ENCODE assay signal across 20 mouse cellular contexts in the genomic region with DNA sequence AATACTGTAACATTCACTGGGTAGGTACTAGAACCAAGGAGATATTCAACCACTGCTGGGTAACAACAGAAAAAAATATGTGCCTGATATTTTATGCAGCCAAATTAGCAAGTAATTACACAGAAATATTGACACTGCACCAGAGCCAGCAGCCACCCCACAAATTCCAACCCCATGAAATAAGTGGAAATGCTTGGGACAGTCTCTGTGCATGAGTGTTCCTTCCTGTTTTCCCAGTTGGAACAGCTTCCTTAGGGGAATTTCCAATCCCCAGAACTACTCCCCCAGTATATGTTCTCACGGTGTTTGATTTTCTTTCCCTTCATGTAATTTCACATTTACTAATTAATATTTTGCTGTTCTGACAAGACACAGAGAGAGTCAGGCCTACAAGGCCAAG. TPM values are rescaled to one million over a fixed set of nuclear protein-coding genes. Genes with fewer than 3 reads are reported as not detected.
DNase-seq lines count a peak whose midpoint lies in the region; ATAC-seq and TF ChIP-seq lines count a peak whose summit lies in the region.
"Had no signal": no experiment of that assay in that cellular context is flagged by ENCODE, and none has a peak within 500 bp of the region (broad histone marks: within the 10 kb centered on the region; RNA-seq: fewer than 3 reads in every experiment).

No protein-coding gene starts in this region.

- H3K4me3 ChIP-seq in kidney, embryonic 16.5 days (ENCODE audit: low read length), result no peak overlapping the region
- H3K4me3 ChIP-seq in heart, postnatal 0 days (ENCODE audit: low read depth, low read length), result no peak overlapping the region
- H3K4me3 ChIP-seq: embryonic facial prominence, embryonic 15.5 days; forebrain, embryonic 13.5 days; hindbrain, embryonic 10.5 days; layer of hippocampus, adult 2 months; limb, embryonic 13.5 days; stomach, embryonic 15.5 days had no signal

- no peaks in the 10 kb centered on the region for H3K9me3 ChIP-seq in kidney, embryonic 16.5 days (ENCODE audit: low read length)
- H3K9me3 ChIP-seq in heart, postnatal 0 days (replicated peaks; ENCODE audit: control insufficient read depth, low read length), result no peaks in the 10 kb centered on the region
- H3K9me3 ChIP-seq: embryonic facial prominence, embryonic 15.5 days; forebrain, embryonic 13.5 days; hindbrain, embryonic 10.5 days; limb, embryonic 13.5 days; stomach, embryonic 15.5 days had no signal

- H3K4me1 ChIP-seq in kidney, embryonic 16.5 days (ENCODE audit: insufficient read depth, low read length), result no peaks in the 10 kb centered on the region
- no peaks in the 10 kb centered on the region for H3K4me1 ChIP-seq in heart, postnatal 0 days (ENCODE audit: control insufficient read depth, insufficient read depth)
- H3K4me1 ChIP-seq: embryonic facial prominence, embryonic 15.5 days; forebrain, embryonic 13.5 days; hindbrain, embryonic 10.5 days; limb, embryonic 13.5 days; stomach, embryonic 15.5 days had no signal

- CTCF ChIA-PET in Patski (lab: Charles Lee), result no interaction called here

- H3K36me3 ChIP-seq in kidney, embryonic 16.5 days (ENCODE audit: insufficient read depth, low read length), result no peaks in the 10 kb centered on the region
- no peaks in the 10 kb centered on the region for H3K36me3 ChIP-seq in heart, postnatal 0 days (replicated peaks; ENCODE audit: control insufficient read depth, insufficient read depth, low read length)
- H3K36me3 ChIP-seq: embryonic facial prominence, embryonic 15.5 days; hindbrain, embryonic 10.5 days; limb, embryonic 13.5 days; stomach, embryonic 15.5 days had no signal

- no peaks in the 10 kb centered on the region for H3K27me3 ChIP-seq in kidney, embryonic 16.5 days (ENCODE audit: insufficient read depth, low read length)
- H3K27me3 ChIP-seq in Patski, result no peaks in the 10 kb centered on the region
- no peaks in the 10 kb centered on the region for H3K27me3 ChIP-seq in heart, postnatal 0 days (ENCODE audit: control insufficient read depth, insufficient read depth, low read length)
- H3K27me3 ChIP-seq: embryonic facial prominence, embryonic 15.5 days; forebrain, embryonic 13.5 days; limb, embryonic 13.5 days; stomach, embryonic 15.5 days had no signal

- 0 out of 2 replicates have a peak overlapping the region, but pooled peaks have one; percentile 27 for H3K27ac ChIP-seq in kidney, embryonic 16.5 days (ENCODE audit: low read length)
- peak overlapping the region; percentile 77 for H3K27ac ChIP-seq in heart, postnatal 0 days (ENCODE audit: low read depth)
- H3K27ac ChIP-seq: embryonic facial prominence, embryonic 15.5 days; forebrain, embryonic 13.5 days; hindbrain, embryonic 10.5 days; layer of hippocampus, adult 2 months; limb, embryonic 13.5 days; stomach, embryonic 15.5 days had no signal

- 39% methylated on average over 1 of the region's 1 CpGs for WGBS in kidney, embryonic 16.5 days
- 52% methylated on average over 1 of the region's 1 CpGs for WGBS in heart, postnatal 0 days

- TF ChIP-seq CTCF in Patski (IDR thresholded peaks at IDR 0.05), result no peak
- no peak for TF ChIP-seq CTCF in heart, postnatal 0 days (IDR thresholded peaks at IDR 0.05; ENCODE audit: low read depth)

- no peak overlapping the region for H3K9ac ChIP-seq in kidney, embryonic 16.5 days (replicated peaks; ENCODE audit: low read length)
- no peak overlapping the region for H3K9ac ChIP-seq in heart, postnatal 0 days (replicated peaks; ENCODE audit: low read depth, low read length)
- H3K9ac ChIP-seq: embryonic facial prominence, embryonic 15.5 days; forebrain, embryonic 13.5 days; limb, embryonic 13.5 days; stomach, embryonic 15.5 days had no signal

- in situ Hi-C loops in Patski (cut with MboI; ENCODE audit: low pct_unique_long_range_greater_than_20kb), result no loop called here

- TF ChIP-seq EP300 in heart, postnatal 0 days (IDR thresholded peaks at IDR 0.05; ENCODE audit: low read depth), result no peak

- ATAC-seq in kidney, embryonic 16.5 days (ENCODE audit: low FRiP score, low TSS enrichment), result no peak
- peak; percentile 60 for ATAC-seq in Patski
- ATAC-seq in heart, postnatal 0 days (ENCODE audit: insufficient read depth, low read depth), result peak; percentile 53; the same call in 1 of the 2 replicates
- no peak for ATAC-seq in inflammation-experienced regulatory T-cells, adult 6 months
- ATAC-seq: CD4-positive, CD25-positive, alpha-beta regulatory T cell, adult 4 months; forebrain, embryonic 13.5 days had no signal

- no peak for DNase-seq in kidney, postnatal 25 days
- DNase-seq in Muller cell, postnatal 12 days (ENCODE audit: inconsistent ontology term), result peak; percentile 71
- no peak for DNase-seq in Patski (ENCODE audit: low read depth, low spot score)
- DNase-seq in heart, postnatal 0 days (ENCODE audit: low spot score), result peak; percentile 15
- DNase-seq in left cerebral cortex, adult 11 months (ENCODE audit: low spot score), result no peak
- DNase-seq: adrenal gland, postnatal 10 days; cerebellum, adult 8-10 months; retina, postnatal 1 day; spleen, adult 18-20 months; thymus, postnatal 14 days had no signal

- POLR2A ChIA-PET in Patski (lab: Charles Lee), result no interaction called here

- H3K4me2 ChIP-seq in kidney, embryonic 16.5 days (replicated peaks; ENCODE audit: low read depth, low read length), result no peak overlapping the region
- H3K4me2 ChIP-seq in heart, postnatal 0 days (ENCODE audit: low read depth, low read length), result no peak overlapping the region
- H3K4me2 ChIP-seq: embryonic facial prominence, embryonic 15.5 days; forebrain, embryonic 13.5 days; limb, embryonic 13.5 days; stomach, embryonic 15.5 days had no signal

RNA-seq across cellular contexts. Expression of a gene that starts 43.8 kb away (rescaled TPM):
- 3.8 and 5.6 TPM in 2 replicates for polyA plus RNA-seq in kidney, embryonic 16.5 days (2015; fragmentation: Nextera tagmentation; extraction: Ambion mirVana)
- polyA plus RNA-seq in Patski (2021), result 0.46 TPM
- total RNA-seq in heart, postnatal 0 days (2014; rRNA removed; ENCODE audit: low replicate concordance), result 0.89 and 9.1 TPM in 2 replicates
- polyA plus RNA-seq in heart, postnatal 0 days (2015; fragmentation: Nextera tagmentation; extraction: Ambion mirVana), result 0.47 and 0.70 TPM in 2 replicates
- polyA plus RNA-seq in inflammation-experienced regulatory T-cells, adult 6 months (2017; shearing (Covaris generic)), result 10 to 100 TPM in 2 of 3 experiments, under 1 TPM in 1; 0.88 to 17.6 (median 14.3) TPM
- total RNA-seq: MEL had no signal

Comparison
In these comparisons a context has a peak if more than half of its experiments do, and no peak if none do; other contexts are left out.
1. ATAC-seq: peak in Patski (single experiment) and heart, postnatal 0 days (single experiment); none in kidney, embryonic 16.5 days (single experiment) and inflammation-experienced regulatory T-cells, adult 6 months (single experiment).
2. DNase-seq: peak in Muller cell, postnatal 12 days (single experiment) and heart, postnatal 0 days (single experiment); none in kidney, postnatal 25 days (0 of 2), Patski (single experiment) and left cerebral cortex, adult 11 months (single experiment).